Mouse (Mus musculus) G1E (cell line): ENCODE measurements around the gene Kremen1.

ENCODE experiments used
- CTCF ChIP-seq: IDR thresholded peaks from 2 replicates; pipeline ENCODE4 v1.5.1; 2012; ENCODE audit warnings: low read depth, low read length, inconsistent platforms, mixed read lengths
- GATA1 ChIP-seq: IDR thresholded peaks from 2 replicates; pipeline ENCODE4 v1.6.1; 2012; ENCODE audit warnings: borderline replicate concordance, low read length, inconsistent platforms, mixed read lengths
- TAL1 ChIP-seq: conservative IDR thresholded peaks from 2 replicates; pipeline ENCODE4 v1.6.1; 2012; ENCODE audit warnings: low read depth, low read length, inconsistent platforms, mixed read lengths

DNA sequence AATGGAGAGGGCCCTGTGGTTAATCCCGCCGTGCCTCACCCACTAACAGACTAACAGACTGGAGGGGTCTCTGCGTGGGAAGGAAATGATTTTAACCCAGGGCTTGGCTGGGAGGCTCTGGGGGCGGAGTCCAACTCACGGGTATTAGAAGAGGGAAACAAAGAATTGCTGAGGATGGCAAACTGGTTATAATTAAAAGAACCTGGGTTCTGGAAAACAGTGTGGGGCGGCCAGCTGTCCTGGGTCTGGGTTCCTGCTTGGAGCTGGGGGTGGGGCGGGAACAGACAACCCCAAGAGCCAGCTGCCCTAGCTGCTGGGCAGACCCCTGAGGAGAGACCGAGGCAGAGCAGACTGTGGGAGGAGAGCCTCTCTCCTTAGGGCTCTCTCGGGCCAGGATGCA, 77.1 kb downstream of the Kremen1 start:
- TF ChIP-seq CTCF (no peak), GATA1 (no peak), TAL1 (no peak)
